Mouse (Mus musculus): ENCODE measurements around the gene Gnaq. TPM values are rescaled to one million over a fixed set of nuclear protein-coding genes. Genes with fewer than 3 reads are reported as not detected.
"Not testable (repeated sequence)": the region's sequence is repeated elsewhere in the genome, so short reads cannot be mapped to it uniquely, and the experiment has no call there.

The Gnaq gene
- polyA plus RNA-seq, 1 experiment from 2014 or later, result 52.7 TPM

DNA sequence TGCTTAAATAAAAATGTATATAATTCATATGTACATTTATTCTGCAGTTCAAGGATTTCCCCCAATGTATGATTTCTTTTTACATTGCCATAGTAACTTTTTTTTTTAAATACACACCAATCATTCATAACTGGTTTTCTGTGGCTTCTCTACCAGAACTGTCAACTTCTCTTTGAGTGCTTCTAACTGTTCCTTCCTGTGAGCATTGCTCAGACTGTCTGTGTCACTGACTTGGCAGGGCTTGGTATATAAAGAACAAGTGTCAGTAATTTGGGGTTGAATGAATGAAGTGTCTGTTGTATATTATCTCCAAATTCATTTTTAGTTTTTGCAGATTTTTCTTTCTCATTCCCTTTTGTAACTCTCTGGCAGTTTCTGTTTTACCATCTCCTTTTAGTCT, 21.8 kb downstream of the Gnaq start:
- H3K4me3 ChIP-seq (replicated peaks; ENCODE audit: low read depth, low read length), result no peak overlapping the region
- H3K27ac ChIP-seq (replicated peaks; ENCODE audit: low read depth, low read length), result no peak overlapping the region
- no peak overlapping the region for H3K9ac ChIP-seq (replicated peaks; ENCODE audit: low read length)
- H3K9me3 ChIP-seq (ENCODE audit: control insufficient read depth, low read length), result no peaks in the 10 kb centered on the region
- DNase-seq (no peak), ATAC-seq (ENCODE audit: low FRiP score, low TSS enrichment) (no peak)
- H3K36me3 ChIP-seq (ENCODE audit: control insufficient read depth, insufficient read depth, low read length), result no peaks in the 10 kb centered on the region
- no peaks in the 10 kb centered on the region for H3K27me3 ChIP-seq (ENCODE audit: control insufficient read depth, insufficient read depth, low read length)
- 0 out of 2 replicates have a peak, but pooled peaks cover under 1% of the 10 kb centered on the region for H3K4me1 ChIP-seq (ENCODE audit: control insufficient read depth, insufficient read depth, low read length)
- H3K4me2 ChIP-seq (ENCODE audit: low read length), result no peak overlapping the region

DNA sequence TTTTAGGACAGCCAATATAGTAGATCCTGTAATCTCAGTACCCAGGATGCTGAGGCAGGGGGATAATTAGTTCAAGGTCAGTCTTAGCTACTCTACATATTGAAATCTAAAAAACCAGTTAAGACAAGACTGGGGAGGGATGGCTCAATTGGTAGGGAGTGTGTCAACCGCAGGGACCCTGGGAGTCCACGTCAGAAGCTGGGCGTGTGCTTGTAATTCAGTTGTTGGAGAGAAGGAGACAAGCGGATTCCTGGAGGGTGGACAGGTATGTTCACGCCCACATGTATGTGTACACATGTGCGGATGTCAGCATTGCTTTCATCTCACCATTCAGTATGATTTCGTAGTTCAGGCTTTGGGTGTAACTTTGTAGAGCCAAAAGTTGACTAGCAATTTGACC, 24.5 kb downstream of the Gnaq start:
- Histone ChIP-seq H3K9me3 (ENCODE audit: control insufficient read depth, low read length) (no peaks in the 10 kb centered on the region), H3K27ac (replicated peaks; ENCODE audit: low read depth, low read length) (no peak overlapping the region), H3K36me3 (ENCODE audit: control insufficient read depth, insufficient read depth, low read length) (no peaks in the 10 kb centered on the region), H3K9ac (replicated peaks; ENCODE audit: low read length) (no peak overlapping the region), H3K4me3 (replicated peaks; ENCODE audit: low read depth, low read length) (no peak overlapping the region), H3K27me3 (ENCODE audit: control insufficient read depth, insufficient read depth, low read length) (no peaks in the 10 kb centered on the region), H3K4me2 (ENCODE audit: low read length) (no peak overlapping the region), H3K4me1 (ENCODE audit: control insufficient read depth, insufficient read depth, low read length) (peaks cover 7% of the 10 kb centered on the region)
- DNase-seq (no peak), ATAC-seq (ENCODE audit: low FRiP score, low TSS enrichment) (no peak)
- 99% methylated on average over 7 of the region's 7 CpGs for WGBS

DNA sequence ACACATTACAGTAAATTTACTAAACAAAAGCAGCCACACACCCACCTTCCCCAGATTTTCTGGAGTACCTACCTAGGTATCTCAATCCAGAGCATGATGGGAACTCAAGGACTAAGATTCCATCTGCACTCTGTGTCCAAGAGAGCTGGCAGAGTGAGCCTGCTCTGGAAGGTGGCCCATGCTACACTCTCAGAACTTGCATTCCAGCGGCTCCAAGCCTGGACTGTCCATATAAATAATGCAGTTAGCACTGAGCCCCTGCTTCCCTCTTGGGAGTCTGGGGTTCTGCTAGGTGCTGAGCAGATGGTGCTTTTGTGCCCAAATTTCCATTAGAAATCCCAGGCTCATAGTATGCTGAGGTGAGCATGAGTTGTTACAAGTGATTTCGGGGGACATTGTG, 28.1 kb downstream of the Gnaq start:
- 59% methylated on average over 2 of the region's 2 CpGs for WGBS
- no peak; the same call in 1 of the 2 replicates for ATAC-seq (ENCODE audit: low FRiP score, low TSS enrichment)
- no peak overlapping the region for H3K4me3 ChIP-seq (replicated peaks; ENCODE audit: low read depth, low read length)
- peaks cover 7% of the 10 kb centered on the region for H3K4me1 ChIP-seq (ENCODE audit: control insufficient read depth, insufficient read depth, low read length)
- H3K27me3 ChIP-seq (ENCODE audit: control insufficient read depth, insufficient read depth, low read length), result no peaks in the 10 kb centered on the region
- H3K27ac ChIP-seq (replicated peaks; ENCODE audit: low read depth, low read length), result no peak overlapping the region
- H3K4me2 ChIP-seq (ENCODE audit: low read length), result no peak overlapping the region
- no peak overlapping the region for H3K9ac ChIP-seq (replicated peaks; ENCODE audit: low read length)
- no peak for DNase-seq
- H3K36me3 ChIP-seq (ENCODE audit: control insufficient read depth, insufficient read depth, low read length), result no peaks in the 10 kb centered on the region
- no peaks in the 10 kb centered on the region for H3K9me3 ChIP-seq (ENCODE audit: control insufficient read depth, low read length)

DNA sequence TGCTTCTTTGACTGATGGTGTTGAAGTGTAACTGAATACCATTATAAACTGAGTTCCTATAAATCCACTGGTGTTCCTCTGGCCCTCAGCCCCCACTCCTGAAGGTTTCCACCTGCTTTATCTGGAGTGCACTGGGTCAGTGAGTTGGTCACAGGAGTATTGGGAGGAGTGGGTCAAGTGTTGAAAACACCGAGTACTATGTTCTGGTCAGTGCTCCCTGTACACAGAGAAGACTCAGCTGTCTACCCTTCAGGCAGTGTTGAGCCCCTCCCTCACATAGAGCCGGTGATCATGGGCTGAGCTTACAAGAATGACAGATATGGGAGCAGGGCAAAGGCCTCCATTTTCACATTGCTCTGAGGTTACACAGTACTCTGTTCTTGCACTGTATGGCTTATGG, 28.6 kb downstream of the Gnaq start:
- DNase-seq (no peak), ATAC-seq (ENCODE audit: low FRiP score, low TSS enrichment) (peak; percentile 24; the same call in 1 of the 2 replicates)
- Histone ChIP-seq H3K27ac (replicated peaks; ENCODE audit: low read depth, low read length) (no peak overlapping the region), H3K9ac (replicated peaks; ENCODE audit: low read length) (no peak overlapping the region), H3K4me2 (ENCODE audit: low read length) (no peak overlapping the region), H3K27me3 (ENCODE audit: control insufficient read depth, insufficient read depth, low read length) (no peaks in the 10 kb centered on the region), H3K36me3 (ENCODE audit: control insufficient read depth, insufficient read depth, low read length) (no peaks in the 10 kb centered on the region), H3K4me3 (replicated peaks; ENCODE audit: low read depth, low read length) (no peak overlapping the region), H3K4me1 (ENCODE audit: control insufficient read depth, insufficient read depth, low read length) (peaks cover 7% of the 10 kb centered on the region), H3K9me3 (ENCODE audit: control insufficient read depth, low read length) (no peaks in the 10 kb centered on the region)
- 69% methylated on average over 2 of the region's 2 CpGs for WGBS

DNA sequence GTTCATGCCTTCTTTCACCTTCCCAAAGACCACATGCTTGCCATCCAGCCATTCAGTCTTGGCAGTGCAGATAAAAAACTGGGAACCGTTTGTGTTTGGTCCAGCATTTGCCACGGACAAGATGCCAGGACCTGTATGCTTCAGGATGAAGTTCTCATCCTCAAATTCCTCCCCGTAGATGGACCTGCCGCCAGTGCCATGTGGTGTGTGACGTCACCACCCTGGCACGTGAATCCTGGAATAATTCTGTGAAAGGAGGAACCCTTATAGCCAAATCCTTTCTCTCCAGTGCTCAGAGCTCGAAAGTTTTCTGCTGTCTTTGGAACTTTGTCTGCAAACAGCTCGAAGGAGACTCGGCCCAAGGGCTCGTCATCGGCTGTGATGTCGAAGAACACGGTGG, 31.8 kb downstream of the Gnaq start:
- DNase-seq; ATAC-seq (ENCODE audit: low FRiP score, low TSS enrichment); H3K4me3 ChIP-seq (replicated peaks; ENCODE audit: low read depth, low read length); H3K9ac ChIP-seq (replicated peaks; ENCODE audit: low read length); H3K36me3 ChIP-seq (ENCODE audit: control insufficient read depth, insufficient read depth, low read length); H3K27ac ChIP-seq (replicated peaks; ENCODE audit: low read depth, low read length); H3K9me3 ChIP-seq (ENCODE audit: control insufficient read depth, low read length); H3K4me2 ChIP-seq (ENCODE audit: low read length); H3K27me3 ChIP-seq (ENCODE audit: control insufficient read depth, insufficient read depth, low read length): not testable (repeated sequence)
- 97% methylated on average over 13 of the region's 13 CpGs for WGBS
- H3K4me1 ChIP-seq (ENCODE audit: control insufficient read depth, insufficient read depth, low read length), result peaks cover 33% of the 10 kb centered on the region

DNA sequence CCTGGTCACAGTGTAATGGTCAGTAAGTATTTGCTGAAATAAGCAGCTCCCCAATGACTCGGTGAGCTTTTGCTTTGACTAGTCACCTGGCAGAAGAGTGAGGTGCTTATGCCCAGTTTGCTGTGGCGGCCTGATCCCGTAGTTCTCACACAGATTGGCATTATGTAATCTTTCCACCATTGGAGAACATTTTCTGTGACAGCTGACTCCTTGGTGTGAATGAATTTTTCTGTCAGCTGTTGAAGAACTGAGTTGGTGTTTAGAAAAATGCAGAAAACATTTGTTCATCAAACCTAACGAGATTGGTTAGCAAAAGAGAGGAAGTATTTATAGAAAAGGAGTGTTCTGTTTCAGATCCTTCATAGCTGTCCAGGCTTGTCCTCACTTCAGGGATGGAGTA, 34.6 kb downstream of the Gnaq start:
- Histone ChIP-seq H3K4me3 (replicated peaks; ENCODE audit: low read depth, low read length) (no peak overlapping the region), H3K27me3 (ENCODE audit: control insufficient read depth, insufficient read depth, low read length) (no peaks in the 10 kb centered on the region), H3K4me2 (ENCODE audit: low read length) (no peak overlapping the region), H3K36me3 (ENCODE audit: control insufficient read depth, insufficient read depth, low read length) (no peaks in the 10 kb centered on the region), H3K27ac (replicated peaks; ENCODE audit: low read depth, low read length) (no peak overlapping the region), H3K4me1 (ENCODE audit: control insufficient read depth, insufficient read depth, low read length) (peaks cover 26% of the 10 kb centered on the region), H3K9me3 (ENCODE audit: control insufficient read depth, low read length) (no peaks in the 10 kb centered on the region), H3K9ac (replicated peaks; ENCODE audit: low read length) (no peak overlapping the region)
- no peak for ATAC-seq (ENCODE audit: low FRiP score, low TSS enrichment)
- no peak for DNase-seq
- WGBS, result 77% methylated on average over 4 of the region's 4 CpGs

DNA sequence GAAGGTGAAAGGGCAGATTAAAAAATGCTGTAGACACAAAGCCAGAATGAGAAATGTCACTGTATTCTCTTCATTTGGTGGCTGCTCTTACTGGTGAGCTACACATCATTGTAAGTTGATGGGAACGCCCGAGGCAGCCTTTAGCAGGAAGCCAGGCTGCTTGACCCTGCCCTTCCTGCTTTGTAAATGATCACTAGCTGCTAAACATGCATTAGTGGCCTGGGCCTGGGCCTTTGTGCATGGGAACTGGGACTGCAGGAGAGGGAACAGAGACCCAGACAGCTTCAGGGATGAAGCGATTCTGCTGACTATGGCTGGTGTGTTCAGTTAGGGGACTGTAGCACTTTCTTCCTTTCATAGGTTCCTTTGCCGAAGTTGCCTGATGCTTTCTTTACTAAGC, 35.6 kb downstream of the Gnaq start:
- Histone ChIP-seq H3K27me3 (ENCODE audit: control insufficient read depth, insufficient read depth, low read length) (no peaks in the 10 kb centered on the region), H3K4me1 (ENCODE audit: control insufficient read depth, insufficient read depth, low read length) (peaks cover 26% of the 10 kb centered on the region), H3K9ac (replicated peaks; ENCODE audit: low read length) (no peak overlapping the region), H3K36me3 (ENCODE audit: control insufficient read depth, insufficient read depth, low read length) (no peaks in the 10 kb centered on the region), H3K4me3 (replicated peaks; ENCODE audit: low read depth, low read length) (no peak overlapping the region), H3K9me3 (ENCODE audit: control insufficient read depth, low read length) (no peaks in the 10 kb centered on the region), H3K27ac (replicated peaks; ENCODE audit: low read depth, low read length) (peak overlapping the region; percentile 69), H3K4me2 (ENCODE audit: low read length) (no peak overlapping the region)
- 35% methylated on average over 4 of the region's 4 CpGs for WGBS
- ATAC-seq (ENCODE audit: low FRiP score, low TSS enrichment) (no peak), DNase-seq (peak; percentile 47)

DNA sequence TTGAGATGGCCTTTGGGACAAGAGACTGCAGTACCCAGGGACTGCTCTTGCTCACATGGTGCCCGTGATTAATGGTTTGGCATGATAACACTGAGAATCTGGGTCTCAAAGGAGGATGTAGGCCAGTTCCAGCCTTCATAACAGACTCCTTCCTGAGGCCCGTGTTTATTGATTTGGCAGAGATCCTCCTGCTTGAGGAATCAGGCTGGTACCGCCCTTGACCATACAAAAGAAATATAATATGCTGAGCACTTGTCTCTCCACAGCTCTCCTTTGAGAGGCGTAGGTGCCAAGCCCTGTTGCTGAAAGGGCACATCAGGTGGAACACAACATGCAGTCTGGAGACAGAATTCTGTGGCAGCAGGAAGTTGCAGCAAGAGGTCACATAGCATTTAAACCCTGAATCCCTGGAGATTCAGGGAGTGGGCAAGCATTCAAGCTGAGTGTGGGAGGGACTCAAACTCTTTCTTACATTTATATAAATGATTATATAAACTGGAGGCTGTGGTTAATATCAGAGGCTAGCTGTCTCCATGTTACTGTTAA, 36.1 kb downstream of the Gnaq start:
- WGBS, result 31% methylated on average over 4 of the region's 4 CpGs
- no peak overlapping the region for H3K4me2 ChIP-seq (ENCODE audit: low read length)

DNA sequence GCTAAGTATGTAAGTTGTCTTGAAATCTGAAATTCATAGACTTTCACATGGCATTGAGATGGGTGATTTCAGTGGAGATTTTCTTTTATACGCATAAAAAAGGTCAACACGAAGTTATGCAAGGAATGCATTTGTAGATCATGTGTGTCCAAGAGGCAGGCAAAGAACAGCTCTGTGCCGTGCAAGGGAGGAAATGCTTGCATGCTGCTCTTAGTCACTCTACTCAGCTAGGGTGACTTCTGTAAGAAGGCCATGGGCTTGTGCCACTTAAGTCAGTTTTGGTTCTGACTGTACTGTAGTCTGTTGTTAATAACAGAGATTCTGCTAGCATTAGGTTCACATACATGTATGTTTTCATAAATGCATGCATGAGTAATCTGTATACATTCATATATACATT, 38.1 kb downstream of the Gnaq start:
- WGBS, result 88% methylated on average over 3 of the region's 3 CpGs
- Histone ChIP-seq H3K9ac (replicated peaks; ENCODE audit: low read length) (no peak overlapping the region), H3K27me3 (ENCODE audit: control insufficient read depth, insufficient read depth, low read length) (no peaks in the 10 kb centered on the region), H3K36me3 (ENCODE audit: control insufficient read depth, insufficient read depth, low read length) (no peaks in the 10 kb centered on the region), H3K27ac (replicated peaks; ENCODE audit: low read depth, low read length) (no peak overlapping the region), H3K9me3 (ENCODE audit: control insufficient read depth, low read length) (no peaks in the 10 kb centered on the region), H3K4me3 (replicated peaks; ENCODE audit: low read depth, low read length) (no peak overlapping the region), H3K4me1 (ENCODE audit: control insufficient read depth, insufficient read depth, low read length) (peaks cover 32% of the 10 kb centered on the region), H3K4me2 (ENCODE audit: low read length) (no peak overlapping the region)
- ATAC-seq (ENCODE audit: low FRiP score, low TSS enrichment) (no peak), DNase-seq (no peak)

More for the DNA sequence above, 36.1 kb downstream of the Gnaq start:
- Histone ChIP-seq H3K27ac (replicated peaks; ENCODE audit: low read depth, low read length) (peak overlapping the region; percentile 69), H3K4me3 (replicated peaks; ENCODE audit: low read depth, low read length) (no peak overlapping the region), H3K36me3 (ENCODE audit: control insufficient read depth, insufficient read depth, low read length) (no peaks in the 10 kb centered on the region), H3K9ac (replicated peaks; ENCODE audit: low read length) (no peak overlapping the region), H3K4me1 (ENCODE audit: control insufficient read depth, insufficient read depth, low read length) (peaks cover 30% of the 10 kb centered on the region), H3K9me3 (ENCODE audit: control insufficient read depth, low read length) (no peaks in the 10 kb centered on the region), H3K27me3 (ENCODE audit: control insufficient read depth, insufficient read depth, low read length) (no peaks in the 10 kb centered on the region)
- no peak for ATAC-seq (ENCODE audit: low FRiP score, low TSS enrichment)
- DNase-seq, result peak; percentile 34

Data from midbrain, embryonic 14.5 days (tissue).